Mouse (Mus musculus): ENCODE data around the gene Lrfn1.

DNA sequence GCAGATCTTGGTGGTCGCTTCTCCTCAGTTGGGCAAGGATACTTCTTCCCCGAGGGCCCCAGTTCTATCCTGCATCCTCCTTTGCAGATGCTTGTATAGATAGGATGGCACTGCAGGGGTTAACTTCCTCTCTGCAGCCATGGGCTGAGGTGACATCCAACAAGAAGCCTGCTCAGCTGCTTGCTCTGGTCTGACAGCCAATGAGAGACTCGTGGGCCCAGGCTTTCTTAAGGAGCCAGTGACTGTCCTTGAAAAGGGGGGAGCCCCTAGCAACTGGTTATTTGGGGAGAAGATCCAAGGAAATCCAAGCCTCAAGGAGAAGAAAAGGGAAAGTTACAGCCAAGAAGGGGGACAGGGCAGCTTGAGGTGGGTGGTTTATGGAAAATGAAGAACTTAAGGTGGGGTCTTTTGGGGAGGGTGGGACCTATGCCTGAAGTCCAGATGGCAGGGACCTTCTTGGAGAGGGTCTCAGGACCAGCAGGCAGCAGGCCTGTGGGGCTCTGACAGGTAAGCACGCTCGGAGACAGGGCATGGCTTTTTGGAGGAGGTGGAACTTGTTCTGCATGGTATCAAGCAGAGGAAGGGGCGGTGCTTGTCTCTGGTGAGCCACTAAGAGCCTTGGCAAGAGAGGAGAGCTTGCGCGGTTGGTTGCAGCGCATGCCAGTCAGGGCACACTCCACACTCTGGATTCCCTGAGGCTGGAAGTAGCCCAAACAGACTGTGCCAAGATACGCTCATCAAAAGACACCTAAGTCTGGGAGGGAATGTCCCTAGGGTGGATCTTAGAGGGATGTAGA lies 12.8 kb downstream of the Lrfn1 start:
- TF ChIP-seq CTCF (IDR thresholded peaks at IDR 0.05; ENCODE audit: low read depth, low read length), result no peak
- TF ChIP-seq POLR2A (IDR thresholded peaks at IDR 0.05; ENCODE audit: insufficient read depth, low read length), result no peak

Measured in ES-Bruce4 (cell line).